Mouse (Mus musculus): ENCODE results near the gene Hinfp.

Gene Hinfp

DNA sequence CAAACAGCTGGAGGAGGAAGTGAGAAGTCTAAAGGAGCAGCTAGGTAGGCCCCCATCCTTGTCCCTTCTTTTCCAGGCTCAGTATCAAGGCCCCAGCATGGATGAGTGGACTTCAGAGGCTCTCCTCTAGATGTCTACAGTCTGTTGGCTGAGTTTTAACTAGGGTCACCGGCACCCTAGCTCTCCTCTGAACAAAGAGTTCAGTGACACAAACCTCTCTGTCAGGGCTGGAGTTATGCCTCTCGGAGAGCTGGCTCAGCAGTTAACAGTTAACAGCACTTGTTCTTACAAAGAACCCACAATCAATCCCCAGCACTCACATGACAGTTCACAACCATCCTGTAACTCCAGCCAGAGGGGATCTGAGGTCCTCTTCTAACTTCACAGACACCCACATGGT lies 61.9 kb downstream of the Hinfp start:
- in situ Hi-C loops (cut with MboI; ENCODE audit: low pct_unique_long_range_greater_than_20kb in 1 of 2, low sequenced_read_pairs in 2 of 2, unreplicated experiment in 1 of 2), result no loop called here
